Mouse (Mus musculus) cerebellum, adult 9-10 months (tissue): ENCODE data around the gene Hist1h2af.

Source experiments
- DNase-seq: peaks from one replicate; pipeline ENCODE4 v3.0.0; 2022

The Hist1h2af gene

GRCm38 (mm10) chr13:23533560-23534367, at the start of gene Hist1h2af:
Gene Hist1h2af, plus strand, starts transcription at chr13:23533906.
- peak; percentile 86 for DNase-seq

- no peak for DNase-seq
These were observed 48.4 kb upstream of the Hist1h2af start for GRCm38 (mm10) chr13:23485271-23485670.

GRCm38 (mm10) chr13:23488400-23489322, 45.0 kb upstream of the Hist1h2af start, which contains the start of gene Btn2a2:
Gene Btn2a2, minus strand, starts transcription at chr13:23488857.
- DNase-seq = peak; percentile 61

GRCm38 (mm10) chr13:23490863-23491262, 42.8 kb upstream of the Hist1h2af start:
- DNase-seq = no peak

- DNase-seq = no peak
These were observed 42.4 kb upstream of the Hist1h2af start for GRCm38 (mm10) chr13:23491263-23491662.

GRCm38 (mm10) chr13:23491990-23492389, 41.7 kb upstream of the Hist1h2af start:
- DNase-seq = no peak

- DNase-seq = no peak
These were observed 38.2 kb upstream of the Hist1h2af start for GRCm38 (mm10) chr13:23495526-23495925.

GRCm38 (mm10) chr13:23497656-23498321, 35.9 kb upstream of the Hist1h2af start:
- DNase-seq = peak; percentile 16

- no peak for DNase-seq
These were observed 35.1 kb upstream of the Hist1h2af start for GRCm38 (mm10) chr13:23498653-23499052.

GRCm38 (mm10) chr13:23499943-23500342, 33.8 kb upstream of the Hist1h2af start:
- no peak for DNase-seq

- DNase-seq = peak; percentile 41
These were observed 33.1 kb upstream of the Hist1h2af start for GRCm38 (mm10) chr13:23500424-23501200.

GRCm38 (mm10) chr13:23501511-23501910, 32.2 kb upstream of the Hist1h2af start:
- no peak for DNase-seq

- no peak for DNase-seq
These were observed 31.6 kb upstream of the Hist1h2af start for GRCm38 (mm10) chr13:23502031-23502567.

GRCm38 (mm10) chr13:23502916-23503315, 30.8 kb upstream of the Hist1h2af start:
- no peak for DNase-seq

GRCm38 (mm10) chr13:23503797-23504196, 29.9 kb upstream of the Hist1h2af start:
- DNase-seq = peak; percentile 46

GRCm38 (mm10) chr13:23505662-23506345, 27.9 kb upstream of the Hist1h2af start:
- DNase-seq = no peak

- peak; percentile 18 for DNase-seq
These were observed 27.4 kb upstream of the Hist1h2af start for GRCm38 (mm10) chr13:23506351-23506750.

GRCm38 (mm10) chr13:23506819-23507515, 26.7 kb upstream of the Hist1h2af start:
- no peak for DNase-seq

- no peak for DNase-seq
These were observed 23.6 kb upstream of the Hist1h2af start for GRCm38 (mm10) chr13:23510127-23510526.

GRCm38 (mm10) chr13:23513517-23513916, 20.2 kb upstream of the Hist1h2af start:
- no peak for DNase-seq

- DNase-seq = peak; percentile 9
These were observed 18.4 kb upstream of the Hist1h2af start for GRCm38 (mm10) chr13:23515281-23515680.
